Mouse (Mus musculus): Measurements from ENCODE around the gene Zfp811. TPM values are rescaled to one million over a fixed set of nuclear protein-coding genes. Genes with fewer than 3 reads are reported as not detected.

Gene Zfp811
- total and polyA plus RNA-seq, 3 experiments, result 1.7 to 6.6 (median 3.4) TPM

DNA sequence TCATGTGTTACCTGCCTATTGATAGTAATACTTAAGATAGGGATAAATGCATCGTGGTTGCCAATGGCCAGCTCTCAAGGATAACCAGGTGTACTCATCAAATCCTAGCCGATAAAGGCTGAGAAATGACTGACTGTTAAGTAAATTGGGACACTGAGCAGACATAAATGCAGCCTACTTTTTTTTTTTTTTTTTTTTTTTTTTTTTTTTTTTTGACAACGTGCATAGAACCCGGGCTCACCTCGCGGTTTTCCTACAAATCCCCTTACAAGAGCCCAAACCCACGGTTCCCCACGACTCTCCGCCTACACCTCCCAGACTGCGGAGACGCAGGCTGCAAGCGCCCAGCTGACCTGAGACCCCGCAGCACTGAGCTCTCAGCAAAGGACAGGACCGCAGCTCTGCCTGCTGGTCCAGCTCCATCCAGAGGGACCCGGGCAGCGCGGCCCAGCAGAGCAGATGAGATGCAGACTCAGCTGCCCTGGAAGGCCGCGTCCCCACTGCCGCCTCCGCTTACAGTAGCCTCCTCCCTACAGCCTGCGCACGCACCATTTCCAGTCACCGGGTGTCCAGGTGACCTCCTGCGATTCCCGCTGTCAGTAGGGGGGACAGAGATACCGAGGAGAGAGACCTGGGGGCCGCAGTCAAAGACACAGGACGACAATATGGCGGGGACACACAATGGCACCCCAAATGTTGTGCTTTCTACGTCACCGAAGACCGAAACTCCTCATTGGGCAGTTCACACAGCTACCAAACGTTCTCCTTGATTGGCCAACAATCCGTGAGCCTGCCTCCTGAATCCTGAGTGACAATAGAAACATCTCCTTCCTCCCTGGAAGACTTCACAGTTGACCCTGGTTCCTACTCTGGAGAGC is 20.0 kb upstream of the Zfp811 start, which contains the start of gene Zfp799:
Gene Zfp799 (minus strand): TSS at position 722 of the 878 bp plus-strand sequence.
- peaks cover 2 to 15% of the 10 kb centered on the region in 2 experiments; a peak in 2 of 4 replicates for H3K4me1 ChIP-seq (ENCODE audit: control insufficient read depth in 1 of 2, insufficient read depth in 2 of 2)
- no peaks in the 10 kb centered on the region for H3K27me3 ChIP-seq (replicated peaks)
- H3K9ac ChIP-seq (ENCODE audit: insufficient read depth, low read depth), result peak within 1 kb of the TSS; percentile 65
- dilution Hi-C loops (cut with MboI; ENCODE audit: extremely low pct_ligation_motif_present, extremely low pct_unique_long_range_greater_than_20kb, low sequenced_read_pairs), result no loop called here
- peak within 1 kb of the TSS; percentile 79 for H3K4me2 ChIP-seq (ENCODE audit: insufficient read depth, low read depth, poor library complexity, severe bottlenecking)
- DNase-seq (ENCODE audit: extremely low read depth), result peak; percentile 88
- H3K4me3 ChIP-seq (replicated peaks in 1 of 3; ENCODE audit: low read depth in 2 of 3, low read length in 2 of 3, poor library complexity in 1 of 3), result peak within 1 kb of the TSS; percentile 90 to 93 (median 91)
- peaks cover 0 to 14% of the 10 kb centered on the region in 2 experiments for H3K36me3 ChIP-seq (replicated peaks in 1 of 2; ENCODE audit: control insufficient read depth in 1 of 2, insufficient read depth in 1 of 2, low read length in 1 of 2)
- H3K27ac ChIP-seq (ENCODE audit: insufficient read depth, low read depth), result no peak within 1 kb of the TSS
- in situ Hi-C loops (cut with MboI; ENCODE audit: low pct_ligation_motif_present, low pct_unique_long_range_greater_than_20kb, low sequenced_read_pairs), result no loop called here
- TF ChIP-seq ZNF384 (IDR thresholded peaks at IDR 0.05; ENCODE audit: low read depth, low read length) (0 out of 2 replicates have a peak, but pooled peaks have one; percentile 24), NELFE (IDR thresholded peaks at IDR 0.05; ENCODE audit: low read depth, low read length) (peak; percentile 68), MXI1 (IDR thresholded peaks at IDR 0.05; ENCODE audit: low read depth, low read length) (0 out of 2 replicates have a peak, but pooled peaks have one; percentile 24), POLR2A (IDR thresholded peaks at IDR 0.05; ENCODE audit: low read depth, low read length) (peak; percentile 69), MEF2A (IDR thresholded peaks at IDR 0.05; ENCODE audit: borderline replicate concordance, low read depth, low read length) (0 out of 2 replicates have a peak, but pooled peaks have one; percentile 22), E2F4 (IDR thresholded peaks at IDR 0.05; ENCODE audit: insufficient replicate concordance, low read depth, low read length) (no peak), MAZ (IDR thresholded peaks at IDR 0.05; ENCODE audit: low read depth, low read length) (no peak), KAT2A (IDR thresholded peaks at IDR 0.05; ENCODE audit: insufficient replicate concordance, low read length) (peak; percentile 30; the same call in 1 of the 2 replicates), CHD2 (IDR thresholded peaks at IDR 0.05; ENCODE audit: low read length) (peak; percentile 19; the same call in 1 of the 2 replicates), NRF1 (IDR thresholded peaks at IDR 0.05; ENCODE audit: low read depth, low read length) (peak; percentile 68), TBP (conservative IDR thresholded peaks at IDR 0.05; ENCODE audit: low read depth, low read length) (peak; percentile 72; the same call in 1 of the 2 replicates), EP300 (IDR thresholded peaks at IDR 0.05; ENCODE audit: low read length) (no peak), ZMIZ1 (IDR thresholded peaks at IDR 0.05; ENCODE audit: low read depth, low read length) (peak; percentile 57; the same call in 1 of the 2 replicates), TCF12 (IDR thresholded peaks at IDR 0.05; ENCODE audit: low read depth, low read length) (peak; percentile 59; the same call in 1 of the 2 replicates), ELF1 (IDR thresholded peaks at IDR 0.05; ENCODE audit: low read depth, low read length) (0 out of 2 replicates have a peak, but pooled peaks have one; percentile 21), ZC3H11A (IDR thresholded peaks at IDR 0.05; ENCODE audit: low read depth, low read length) (no peak), MYC (IDR thresholded peaks at IDR 0.05; ENCODE audit: low read depth, low read length) (0 out of 2 replicates have a peak, but pooled peaks have one; percentile 52), HCFC1 (IDR thresholded peaks at IDR 0.05; ENCODE audit: low read depth, low read length) (peak; percentile 76)
- H3K9me3 ChIP-seq (replicated peaks; ENCODE audit: low read length), result no peaks in the 10 kb centered on the region
- peaks cover 20% of the 10 kb centered on the region for H3K79me2 ChIP-seq (replicated peaks; ENCODE audit: control insufficient read depth, extremely low read depth, insufficient read depth, poor library complexity, severe bottlenecking)

Data from CH12.LX (cell line).